Mouse (Mus musculus) thymus, adult 2 months (tissue): Measurements from ENCODE around the gene Fam219a.

ENCODE experiments used
- CTCF ChIP-seq: fragments of 200-500 bp; IDR thresholded peaks from 2 replicates; pipeline ENCODE4 v1.5.1; 2012; ENCODE audit warnings: mild to moderate bottlenecking, control low read depth, low read length, moderate library complexity, borderline replicate concordance; ENCODE audit not compliant: control insufficient read depth, poor library complexity, insufficient read depth; ENCODE audit errors: extremely low read depth
- POLR2A ChIP-seq: fragments of 200-500 bp; IDR thresholded peaks from 2 replicates; pipeline ENCODE4 v1.6.1; 2012; ENCODE audit warnings: mild to moderate bottlenecking, low read length, control low read depth, moderate library complexity; ENCODE audit not compliant: control insufficient read depth, poor library complexity, insufficient read depth; ENCODE audit errors: extremely low read depth

DNA sequence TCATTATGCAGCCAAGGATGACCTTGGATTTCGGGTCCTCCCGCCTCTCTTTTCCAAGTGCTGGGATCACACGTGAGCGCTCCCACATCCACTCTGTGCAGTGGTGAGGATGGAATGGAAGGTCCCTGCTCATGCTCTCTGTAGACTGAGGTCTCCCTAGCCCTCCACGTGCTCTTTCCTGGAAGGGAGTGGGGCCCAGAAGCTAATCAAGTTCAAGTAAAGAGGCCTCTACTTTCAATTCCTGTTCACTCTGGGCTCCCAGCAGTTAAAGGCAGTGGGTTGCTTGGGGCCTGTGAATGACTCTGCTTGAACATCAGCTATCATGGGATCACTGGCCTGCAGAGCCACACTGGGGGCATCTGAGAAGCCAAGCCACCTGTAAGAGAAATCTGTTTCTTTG is 6.0 kb downstream of the Fam219a start:
- TF ChIP-seq CTCF (no peak), POLR2A (no peak)
